Mouse (Mus musculus): ENCODE results near the gene Thsd4. TPM values are rescaled to one million over a fixed set of nuclear protein-coding genes. Genes with fewer than 3 reads are reported as not detected.
A peak's percentile ranks its signal among the peaks of the same experiment; 100 is the strongest.

Thsd4 gene
- polyA plus RNA-seq, 1 experiment from 2014 or later: 8.7 TPM

DNA sequence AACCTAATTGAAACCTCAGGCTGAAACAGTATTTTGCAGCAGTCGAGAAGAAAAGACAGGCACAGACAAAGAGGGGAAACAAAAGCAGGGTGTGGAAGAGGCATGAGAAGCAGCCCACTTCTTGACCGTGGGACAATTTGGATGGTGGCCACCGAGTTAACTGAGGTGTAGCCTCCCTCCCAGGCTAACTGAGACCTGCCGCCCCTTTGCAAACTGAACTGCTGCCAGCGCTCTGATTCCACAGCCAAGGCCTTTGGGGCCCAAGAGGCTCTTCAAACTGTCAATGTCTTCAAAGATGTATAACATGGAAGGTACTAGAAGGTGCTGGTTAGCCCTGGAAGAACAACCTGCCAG lies 254.6 kb downstream of the Thsd4 start:
- 49% methylated on average over 5 of the region's 5 CpGs for WGBS
- peak; percentile 68 for ATAC-seq (ENCODE audit: low read depth)

DNA sequence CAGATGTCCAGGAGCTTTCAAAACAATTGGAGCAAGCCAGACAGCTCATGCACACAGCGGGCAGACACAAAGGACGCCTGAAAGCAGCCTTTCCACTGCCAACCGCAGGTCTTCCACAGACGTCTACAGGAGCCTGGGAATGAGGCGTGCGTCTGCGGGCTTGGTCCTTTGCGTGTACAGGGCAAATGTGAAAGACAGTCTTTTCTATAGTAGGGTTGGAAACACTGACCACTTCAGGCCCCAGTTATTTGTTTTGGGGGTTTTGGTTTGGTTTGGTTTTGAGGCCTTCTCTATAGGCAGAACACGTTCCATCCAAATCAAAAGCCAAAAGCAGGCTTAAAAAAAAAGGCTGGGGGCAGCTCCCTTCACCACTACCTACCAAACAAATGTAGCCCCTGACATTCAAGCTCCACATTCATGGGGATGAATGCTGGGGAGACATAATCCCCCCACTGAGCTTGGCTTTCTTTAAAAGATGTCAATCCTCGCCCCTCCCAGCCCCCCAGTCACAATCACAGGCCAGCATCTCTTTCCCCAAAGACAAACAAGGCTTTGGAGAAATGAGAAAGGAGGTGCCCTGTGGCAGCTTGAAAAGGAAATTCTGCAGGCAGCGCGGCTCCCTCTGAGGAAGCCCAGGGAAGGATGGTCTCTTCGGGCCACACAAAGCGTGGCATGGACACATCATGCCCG lies 255.1 kb downstream of the Thsd4 start:
- Histone ChIP-seq H3K27ac (replicated peaks) (peak overlapping the region; percentile 76), H3K9me3 (no peaks in the 10 kb centered on the region), H3K27me3 (no peaks in the 10 kb centered on the region), H3K36me3 (no peaks in the 10 kb centered on the region), H3K9ac (no peak overlapping the region), H3K4me2 (no peak overlapping the region), H3K4me3 (no peak overlapping the region), H3K4me1 (replicated peaks) (peaks cover 31% of the 10 kb centered on the region)
- WGBS: 46% methylated on average over 15 of the region's 15 CpGs
- peak; percentile 77 for ATAC-seq (ENCODE audit: low read depth)

More for the DNA sequence above, 254.6 kb downstream of the Thsd4 start:
- Histone ChIP-seq H3K36me3 (no peaks in the 10 kb centered on the region), H3K4me2 (no peak overlapping the region), H3K27me3 (no peaks in the 10 kb centered on the region), H3K9ac (no peak overlapping the region), H3K27ac (replicated peaks) (peak overlapping the region; percentile 76), H3K4me1 (replicated peaks) (peaks cover 31% of the 10 kb centered on the region), H3K9me3 (no peaks in the 10 kb centered on the region), H3K4me3 (no peak overlapping the region)

GRCm38 (mm10) chr9:60264586-60265325 lies 257.1 kb downstream of the Thsd4 start:
- Histone ChIP-seq H3K27me3 (no peaks in the 10 kb centered on the region), H3K4me2 (no peak overlapping the region), H3K9ac (no peak overlapping the region), H3K36me3 (no peaks in the 10 kb centered on the region), H3K9me3 (no peaks in the 10 kb centered on the region), H3K4me3 (no peak overlapping the region), H3K27ac (replicated peaks) (no peak overlapping the region), H3K4me1 (replicated peaks) (peaks cover 31% of the 10 kb centered on the region)
- WGBS: 63% methylated on average over 10 of the region's 10 CpGs
- ATAC-seq (ENCODE audit: low read depth): no peak

DNA sequence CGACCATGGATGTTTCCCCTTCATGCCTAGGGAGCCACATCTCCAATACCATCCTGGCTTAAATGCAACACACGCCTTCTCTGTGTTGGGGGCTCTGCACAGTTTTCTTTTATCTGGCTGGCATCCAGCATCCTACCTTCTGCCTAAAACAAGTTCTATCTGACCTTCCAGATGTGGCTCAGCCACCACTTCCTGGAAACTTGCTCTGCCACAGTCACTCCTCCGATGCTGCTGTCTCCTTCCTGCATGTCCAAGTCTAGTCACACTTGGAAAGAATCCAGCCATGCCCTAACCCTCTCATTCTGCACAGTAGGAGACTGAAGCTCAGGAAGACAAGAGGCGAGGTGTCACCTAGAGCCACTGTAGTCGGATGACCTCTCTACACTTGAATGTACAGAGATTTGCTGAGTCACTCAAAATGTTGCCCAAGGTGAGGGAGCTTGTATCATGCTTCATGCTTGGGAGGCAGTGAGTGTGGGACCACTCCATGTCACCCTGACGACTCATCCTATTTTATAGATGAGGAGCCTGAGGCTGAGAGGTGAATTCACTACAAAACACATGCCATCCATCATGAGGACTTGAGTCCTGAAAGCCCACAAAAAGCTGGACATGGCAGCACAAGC lies 259.2 kb downstream of the Thsd4 start:
- no peak overlapping the region for H3K9ac ChIP-seq
- H3K9me3 ChIP-seq: no peaks in the 10 kb centered on the region
- H3K4me3 ChIP-seq: no peak overlapping the region
- 87% methylated on average over 6 of the region's 6 CpGs for WGBS
- H3K27ac ChIP-seq (replicated peaks): no peak overlapping the region
- no peaks in the 10 kb centered on the region for H3K27me3 ChIP-seq
- no peak for ATAC-seq (ENCODE audit: low read depth)
- H3K4me2 ChIP-seq: no peak overlapping the region
- H3K4me1 ChIP-seq (replicated peaks): peaks cover 25% of the 10 kb centered on the region
- no peaks in the 10 kb centered on the region for H3K36me3 ChIP-seq

- Histone ChIP-seq H3K27me3 (no peaks in the 10 kb centered on the region), H3K27ac (replicated peaks) (no peak overlapping the region), H3K4me3 (no peak overlapping the region), H3K4me2 (no peak overlapping the region), H3K36me3 (no peaks in the 10 kb centered on the region), H3K4me1 (replicated peaks) (peaks cover 4% of the 10 kb centered on the region; the same call in 1 of the 2 replicates), H3K9me3 (no peaks in the 10 kb centered on the region), H3K9ac (no peak overlapping the region)
- ATAC-seq (ENCODE audit: low read depth): no peak
- 79% methylated on average over 13 of the region's 13 CpGs for WGBS
Measured at GRCm38 (mm10) chr9:60259626-60260025, 262.2 kb downstream of the Thsd4 start.

DNA sequence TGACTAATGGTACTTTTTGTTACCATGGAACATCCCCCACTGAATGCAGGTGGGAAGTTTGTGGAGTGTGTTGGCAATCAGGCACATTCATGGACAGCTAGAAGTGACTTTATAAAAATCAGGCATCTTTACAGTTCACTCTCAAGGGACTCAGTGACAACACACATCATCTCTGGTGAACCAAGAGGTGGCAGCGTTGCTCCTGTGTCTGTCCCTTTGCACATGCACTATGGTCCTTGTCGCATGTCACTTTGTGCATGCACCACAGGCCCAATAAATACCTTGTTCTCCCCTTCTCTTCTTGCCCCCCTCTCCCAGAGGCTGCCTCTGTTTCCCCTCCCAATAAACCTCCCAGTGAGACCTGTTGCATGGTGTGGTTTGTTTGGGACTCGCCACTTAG lies 270.1 kb downstream of the Thsd4 start:
- H3K9me3 ChIP-seq: no peaks in the 10 kb centered on the region; the same call in 1 of the 2 replicates
- 56% methylated on average over 3 of the region's 3 CpGs for WGBS
- no peaks in the 10 kb centered on the region for H3K4me1 ChIP-seq (replicated peaks)
- H3K27me3 ChIP-seq: no peaks in the 10 kb centered on the region
- no peak overlapping the region for H3K4me2 ChIP-seq
- ATAC-seq (ENCODE audit: low read depth): no peak
- no peaks in the 10 kb centered on the region for H3K36me3 ChIP-seq
- H3K4me3 ChIP-seq: no peak overlapping the region
- no peak overlapping the region for H3K27ac ChIP-seq (replicated peaks)
- no peak overlapping the region for H3K9ac ChIP-seq

GRCm38 (mm10) chr9:60250403-60250802 lies 271.4 kb downstream of the Thsd4 start:
- no peak overlapping the region for H3K4me3 ChIP-seq
- no peaks in the 10 kb centered on the region for H3K27me3 ChIP-seq
- no peaks in the 10 kb centered on the region for H3K4me1 ChIP-seq (replicated peaks)
- no peaks in the 10 kb centered on the region for H3K36me3 ChIP-seq
- no peaks in the 10 kb centered on the region; the same call in 1 of the 2 replicates for H3K9me3 ChIP-seq
- no peak overlapping the region for H3K27ac ChIP-seq (replicated peaks)
- ATAC-seq (ENCODE audit: low read depth): no peak
- H3K4me2 ChIP-seq: no peak overlapping the region
- no peak overlapping the region for H3K9ac ChIP-seq

DNA sequence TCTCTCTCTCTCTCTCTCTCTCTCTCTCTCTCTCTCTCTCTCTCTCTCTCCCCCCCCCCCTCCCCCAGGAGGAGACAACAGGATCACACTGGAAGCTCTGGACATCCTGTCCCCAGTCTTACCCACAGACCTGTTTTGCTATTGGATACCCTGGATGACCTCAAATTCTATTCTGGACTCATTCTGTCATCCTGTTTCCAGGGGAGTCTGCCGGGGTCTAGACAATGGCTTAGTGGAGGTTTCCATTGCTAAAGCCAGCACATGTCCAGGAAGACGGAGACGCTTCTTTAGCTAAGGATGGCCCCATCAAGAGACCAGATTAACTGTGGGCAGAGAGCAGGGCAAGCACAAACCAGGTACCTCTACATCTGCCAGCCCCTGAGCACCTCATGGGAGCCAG lies 273.8 kb downstream of the Thsd4 start:
- no peak overlapping the region for H3K4me2 ChIP-seq
- H3K9me3 ChIP-seq: no peaks in the 10 kb centered on the region
- H3K27ac ChIP-seq (replicated peaks): no peak overlapping the region
- WGBS: 95% methylated on average over 3 of the region's 3 CpGs
- H3K4me1 ChIP-seq (replicated peaks): no peaks in the 10 kb centered on the region; the same call in 1 of the 2 replicates
- no peak overlapping the region for H3K4me3 ChIP-seq
- no peak overlapping the region for H3K9ac ChIP-seq
- no peak for ATAC-seq (ENCODE audit: low read depth)
- no peaks in the 10 kb centered on the region for H3K27me3 ChIP-seq
- H3K36me3 ChIP-seq: no peaks in the 10 kb centered on the region

- Histone ChIP-seq H3K27me3 (no peaks in the 10 kb centered on the region), H3K4me1 (replicated peaks) (no peaks in the 10 kb centered on the region; the same call in 1 of the 2 replicates), H3K9me3 (no peaks in the 10 kb centered on the region), H3K4me3 (no peak overlapping the region), H3K4me2 (no peak overlapping the region), H3K27ac (replicated peaks) (no peak overlapping the region), H3K9ac (no peak overlapping the region), H3K36me3 (no peaks in the 10 kb centered on the region)
- WGBS: 3% methylated on average over 5 of the region's 5 CpGs
- ATAC-seq (ENCODE audit: low read depth): peak; percentile 56; the same call in 1 of the 2 replicates
Measured at GRCm38 (mm10) chr9:60244943-60245342, 276.9 kb downstream of the Thsd4 start.

DNA sequence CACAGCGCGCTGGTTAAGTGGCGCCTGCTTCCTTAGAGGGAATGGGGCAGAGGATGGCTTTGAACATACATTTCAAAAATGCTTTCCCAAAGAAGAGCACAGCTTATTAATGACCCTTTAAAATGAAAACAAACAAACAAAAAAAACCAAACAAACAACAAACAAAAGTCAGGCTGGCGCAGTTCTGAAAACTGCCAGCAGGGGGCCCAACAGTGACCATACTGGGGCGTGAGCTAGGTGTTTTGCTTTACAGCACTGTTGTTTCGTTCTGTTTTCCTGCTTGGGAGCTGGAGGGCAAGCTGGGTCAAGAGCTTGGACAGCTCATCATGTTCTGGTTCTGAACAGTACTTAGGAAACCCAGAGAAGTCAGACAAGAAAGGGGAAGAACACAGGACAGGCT lies 278.3 kb downstream of the Thsd4 start:
- H3K27me3 ChIP-seq: no peaks in the 10 kb centered on the region

DNA sequence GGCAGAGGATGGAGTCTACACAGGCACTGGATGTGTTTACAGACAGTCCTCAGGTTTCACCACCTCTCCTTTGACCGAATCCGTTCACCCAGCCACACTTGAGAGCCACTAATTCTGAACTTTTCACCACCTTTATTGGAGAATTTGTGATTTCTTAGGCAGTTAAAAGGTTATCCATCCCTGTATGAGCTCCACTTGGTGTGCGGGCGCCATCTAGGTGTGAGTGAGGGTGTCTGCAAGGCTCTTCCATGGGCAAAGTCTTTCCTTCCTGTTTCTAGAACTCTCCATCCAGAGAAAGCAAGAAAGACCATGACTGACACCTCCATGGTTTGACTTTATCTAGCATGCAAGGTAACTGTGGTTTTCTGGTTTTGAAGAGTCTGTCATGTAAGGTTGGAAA lies 284.2 kb downstream of the Thsd4 start:
- no peak overlapping the region for H3K9ac ChIP-seq
- H3K9me3 ChIP-seq: no peaks in the 10 kb centered on the region
- H3K4me1 ChIP-seq (replicated peaks): peaks cover 21% of the 10 kb centered on the region
- no peaks in the 10 kb centered on the region for H3K36me3 ChIP-seq
- no peak for ATAC-seq (ENCODE audit: low read depth)
- no peak overlapping the region for H3K4me3 ChIP-seq
- H3K27me3 ChIP-seq: no peaks in the 10 kb centered on the region
- H3K4me2 ChIP-seq: no peak overlapping the region
- 41% methylated on average over 4 of the region's 4 CpGs for WGBS
- no peak overlapping the region for H3K27ac ChIP-seq (replicated peaks)

More for the DNA sequence above, 278.3 kb downstream of the Thsd4 start:
- WGBS: 67% methylated on average over 6 of the region's 6 CpGs
- no peak for ATAC-seq (ENCODE audit: low read depth)
- H3K4me3 ChIP-seq: no peak overlapping the region
- H3K4me2 ChIP-seq: no peak overlapping the region
- H3K27ac ChIP-seq (replicated peaks): no peak overlapping the region
- H3K9ac ChIP-seq: no peak overlapping the region
- no peaks in the 10 kb centered on the region for H3K36me3 ChIP-seq
- H3K4me1 ChIP-seq (replicated peaks): no peaks in the 10 kb centered on the region; the same call in 1 of the 2 replicates
- H3K9me3 ChIP-seq: no peaks in the 10 kb centered on the region

- no peak for ATAC-seq (ENCODE audit: low read depth)
- no peak overlapping the region for H3K27ac ChIP-seq (replicated peaks)
- H3K27me3 ChIP-seq: no peaks in the 10 kb centered on the region
- H3K36me3 ChIP-seq: no peaks in the 10 kb centered on the region
- peaks cover 35% of the 10 kb centered on the region for H3K4me1 ChIP-seq (replicated peaks)
- H3K4me3 ChIP-seq: no peak overlapping the region
- H3K9ac ChIP-seq: no peak overlapping the region
- 82% methylated on average over 9 of the region's 9 CpGs for WGBS
- H3K4me2 ChIP-seq: no peak overlapping the region
- no peaks in the 10 kb centered on the region for H3K9me3 ChIP-seq
Measured at GRCm38 (mm10) chr9:60236155-60236554, 285.7 kb downstream of the Thsd4 start.
